Mouse (Mus musculus) kidney, postnatal 36 days (tissue): ENCODE measurements around the gene Pih1d1.

Experiments
- DNase-seq, 2 experiments: peaks; one replicate each; pipeline ENCODE4 v3.0.0; 2021 to 2022; ENCODE audit warnings: mixed read lengths in 2 of 2

Pih1d1 gene

DNA sequence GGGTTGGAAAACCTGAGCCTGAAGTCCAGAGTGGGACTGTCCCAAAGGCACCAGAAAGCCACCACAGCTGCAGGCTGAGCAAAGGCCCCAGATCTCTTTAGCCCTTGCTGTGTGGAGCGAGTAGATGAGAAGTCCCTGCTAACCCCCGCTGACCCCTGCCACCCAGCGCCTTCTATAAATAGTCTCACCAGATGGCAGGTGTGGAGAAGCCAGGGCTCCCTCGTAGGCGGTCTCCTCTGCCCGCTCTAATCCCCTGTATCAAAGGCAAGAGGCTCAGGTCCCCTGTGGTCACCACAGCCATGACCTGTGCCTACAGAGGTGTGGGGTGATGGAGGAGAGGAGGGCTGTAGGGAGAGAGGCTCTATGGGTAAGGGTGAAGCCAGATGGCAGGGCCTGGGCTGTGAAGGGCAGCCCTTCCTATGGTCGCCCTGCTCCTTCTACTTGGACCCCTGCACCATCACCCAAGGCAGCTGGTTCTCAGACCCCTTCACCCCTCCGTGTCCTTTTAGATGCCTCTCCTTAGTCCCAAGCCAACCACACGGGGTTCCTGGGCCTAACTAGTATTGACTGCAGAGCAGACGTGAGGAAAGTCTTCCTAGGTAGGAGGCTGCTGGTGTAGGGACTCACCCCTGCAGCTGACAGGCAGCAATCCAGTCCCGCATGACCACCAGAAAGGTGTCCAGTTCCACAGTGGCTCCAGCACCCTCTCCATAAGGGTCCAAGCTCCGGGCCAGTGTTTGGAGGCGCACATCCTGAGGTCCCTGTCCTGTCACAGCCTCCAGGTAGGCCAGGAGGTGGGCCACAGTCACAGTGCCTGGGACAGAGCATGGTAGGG is 41.5 kb downstream of the Pih1d1 start:
- no peak for DNase-seq

GRCm38 (mm10) chr7:45196176-45196535 is 42.1 kb downstream of the Pih1d1 start:
- no peak for DNase-seq

GRCm38 (mm10) chr7:45196994-45197393 is 42.9 kb downstream of the Pih1d1 start:
- no peak for DNase-seq

DNA sequence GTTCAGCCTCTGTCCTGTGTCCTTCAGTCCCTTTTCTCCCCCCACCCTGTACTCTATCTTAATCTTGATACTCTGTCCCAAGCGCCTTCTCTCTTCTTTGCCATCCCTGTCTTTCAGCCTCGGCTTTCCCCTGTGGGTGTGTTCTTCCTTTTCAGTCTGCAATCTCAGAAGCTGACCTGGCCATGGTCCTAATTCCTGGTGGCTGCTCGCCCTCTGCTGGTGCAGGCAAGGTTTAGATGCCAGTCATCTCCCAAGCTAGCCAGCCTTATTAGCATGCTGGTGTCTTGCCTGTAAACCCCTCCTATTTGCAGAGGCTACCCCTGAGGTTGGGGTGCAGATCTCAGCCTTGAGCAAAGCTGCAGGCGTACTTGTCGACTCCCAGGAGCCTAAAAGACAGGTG is 44.3 kb downstream of the Pih1d1 start:
- peak; percentile 78 to 87 for DNase-seq

GRCm38 (mm10) chr7:45198961-45199360 is 44.9 kb downstream of the Pih1d1 start:
- no peak for DNase-seq

GRCm38 (mm10) chr7:45202654-45203053 is 48.6 kb downstream of the Pih1d1 start:
- DNase-seq: no peak

GRCm38 (mm10) chr7:45204380-45205143 is 50.5 kb downstream of the Pih1d1 start, which contains the start of gene Ccdc155:
Gene Ccdc155 (minus strand): TSS chr7:45204892.
- peak; percentile 91 for DNase-seq

GRCm38 (mm10) chr7:45208260-45208659 is 54.2 kb downstream of the Pih1d1 start:
- DNase-seq: no peak
